ENCODE assay signal across 15 mouse cellular contexts in the genomic region with DNA sequence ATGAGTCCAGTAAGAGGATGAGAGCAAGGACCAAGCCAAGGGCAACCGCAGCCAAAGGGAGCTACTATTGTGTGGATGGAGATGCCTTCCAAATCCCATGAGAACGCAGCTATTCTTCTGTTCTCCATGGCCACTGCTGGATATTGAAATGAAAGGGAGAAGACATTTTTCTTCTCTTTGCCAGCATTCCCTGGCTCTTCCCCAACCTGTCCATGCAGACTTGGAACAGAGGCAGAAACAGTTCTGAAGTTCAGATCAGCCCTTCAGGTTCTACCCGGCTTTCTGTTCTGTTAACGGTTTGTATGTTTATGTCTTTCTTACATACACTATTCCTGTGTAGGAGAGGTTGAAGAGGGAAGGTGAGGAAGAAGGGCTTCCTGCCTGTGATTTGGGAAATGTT.
"Had no signal": no experiment of that assay in that cellular context is flagged by ENCODE, and none has a peak within 500 bp of the region (broad histone marks: within the 10 kb centered on the region; RNA-seq: fewer than 3 reads in every experiment).

No protein-coding gene starts in this region.

- H3K27ac ChIP-seq: limb, embryonic 12.5 days; limb, embryonic 15.5 days; liver, embryonic 14.5 days; macrophage; midbrain, embryonic 12.5 days; midbrain, embryonic 15.5 days; neural tube, embryonic 13.5 days had no signal

- H3K9me3 ChIP-seq: limb, embryonic 12.5 days; limb, embryonic 15.5 days; midbrain, embryonic 12.5 days; midbrain, embryonic 15.5 days; neural tube, embryonic 13.5 days had no signal

- H3K4me3 ChIP-seq: limb, embryonic 12.5 days; limb, embryonic 15.5 days; midbrain, embryonic 12.5 days; midbrain, embryonic 15.5 days; neural tube, embryonic 13.5 days had no signal

- H3K4me2 ChIP-seq: limb, embryonic 12.5 days; limb, embryonic 15.5 days; liver, embryonic 11.5 days; lung, embryonic 14.5 days; midbrain, embryonic 12.5 days; midbrain, embryonic 15.5 days; neural tube, embryonic 13.5 days had no signal

- ATAC-seq: liver, postnatal 0 days; lung, postnatal 0 days; midbrain, embryonic 15.5 days had no signal

- DNase-seq: kidney, adult 9 months; kidney, postnatal 14 days; liver, postnatal 0 days; lung, embryonic 14.5 days; retina, postnatal 1 day; thymus, postnatal 25 days had no signal

- H3K9ac ChIP-seq: limb, embryonic 12.5 days; limb, embryonic 15.5 days; liver, embryonic 14.5 days; liver, postnatal 0 days; lung, embryonic 14.5 days; midbrain, embryonic 12.5 days; midbrain, embryonic 15.5 days; neural tube, embryonic 13.5 days had no signal

- H3K36me3 ChIP-seq: limb, embryonic 12.5 days; limb, embryonic 15.5 days; midbrain, embryonic 12.5 days; midbrain, embryonic 15.5 days; neural tube, embryonic 13.5 days had no signal
